Mouse (Mus musculus) MEL (cell line): ENCODE measurements around the gene BC051665. TPM values are rescaled to one million over a fixed set of nuclear protein-coding genes. Genes with fewer than 3 reads are reported as not detected.

ENCODE experiments used
- DNase-seq: peaks from one replicate; pipeline ENCODE4 v3.0.0; 2011; ENCODE audit warnings: low read depth, low spot score
- H3K27ac ChIP-seq: 2 replicates; pipeline ENCODE4 v1.5.1; 2012; ENCODE audit warnings: low read depth, mild to moderate bottlenecking, control low read depth, low read length, moderate library complexity; ENCODE audit not compliant: control insufficient read depth
- H3K27me3 ChIP-seq, 2 experiments: fragments of 150-350 bp in 1 of 2; sonication (generic) in 1 of 2; 2 replicates each; pipeline ENCODE4 v1.6.1; 2012; ENCODE audit warnings: low read length in 2 of 2, mild to moderate bottlenecking in 2 of 2, improper control_type of control experiment in 1 of 2, moderate library complexity in 1 of 2; ENCODE audit not compliant: insufficient read depth in 2 of 2, control insufficient read depth in 1 of 2
- H3K36me3 ChIP-seq, 2 experiments: 2 replicates each; pipeline ENCODE4 v1.6.1; 2012 to 2014; ENCODE audit warnings: low read length in 2 of 2, improper control_type of control experiment in 1 of 2, inconsistent platforms in 1 of 2, mild to moderate bottlenecking in 1 of 2; ENCODE audit not compliant: insufficient read depth in 2 of 2, control insufficient read depth in 1 of 2
- H3K4me1 ChIP-seq, 2 experiments: fragments of 150-350 bp in 1 of 2; sonication (generic) in 1 of 2; 2 replicates each; pipeline ENCODE4 v1.6.1; 2012; ENCODE audit warnings: low read length in 2 of 2, improper control_type of control experiment in 1 of 2, mild to moderate bottlenecking in 1 of 2; ENCODE audit not compliant: insufficient read depth in 2 of 2, control insufficient read depth in 1 of 2
- H3K4me3 ChIP-seq, 2 experiments: fragments of 150-350 bp in 1 of 2; sonication (generic) in 1 of 2; 2 replicates each; pipeline ENCODE4 v1.5.1; 2012; ENCODE audit warnings: low read depth in 2 of 2, low read length in 2 of 2, mild to moderate bottlenecking in 2 of 2, moderate library complexity in 2 of 2, control low read depth in 1 of 2, improper control_type of control experiment in 1 of 2; ENCODE audit not compliant: control insufficient read depth in 1 of 2, insufficient read depth in 1 of 2
- H3K79me2 ChIP-seq: 2 replicates; pipeline ENCODE4 v1.6.1; 2012; ENCODE audit warnings: mild to moderate bottlenecking, low read length, moderate library complexity; ENCODE audit not compliant: control insufficient read depth, poor library complexity, insufficient read depth
- H3K9ac ChIP-seq: 2 replicates; pipeline ENCODE4 v1.6.1; 2012; ENCODE audit warnings: low read depth, mild to moderate bottlenecking, control low read depth, low read length, moderate library complexity; ENCODE audit not compliant: control insufficient read depth, poor library complexity, severe bottlenecking
- H3K9me3 ChIP-seq: fragments of 150-350 bp; sonication (generic); replicated peaks from 2 replicates; pipeline ENCODE4 v1.6.1; 2012; ENCODE audit warnings: mild to moderate bottlenecking, low read length, improper control_type of control experiment, moderate library complexity; ENCODE audit not compliant: insufficient read depth
- BHLHE40 ChIP-seq: IDR thresholded peaks from 2 replicates; pipeline ENCODE4 v1.6.1; 2012; ENCODE audit warnings: low read depth, mild to moderate bottlenecking, inconsistent platforms, low read length, improper control_type of control experiment, borderline replicate concordance
- CHD2 ChIP-seq: IDR thresholded peaks from 2 replicates; pipeline ENCODE4 v1.6.1; 2011; ENCODE audit warnings: low read length, improper control_type of control experiment
- CTCF ChIP-seq, 3 experiments: IDR thresholded peaks in 2 of 3; conservative IDR thresholded peaks in 1 of 3; 2 replicates each; pipeline ENCODE4 v1.5.1; 2011 to 2012; ENCODE audit warnings: low read length in 3 of 3, low read depth in 2 of 3, mild to moderate bottlenecking in 2 of 3, improper control_type of control experiment in 1 of 3, inconsistent platforms in 1 of 3, mixed read lengths in 1 of 3, moderate library complexity in 1 of 3; ENCODE audit not compliant: control insufficient read depth in 1 of 3, insufficient read depth in 1 of 3, poor library complexity in 1 of 3, severe bottlenecking in 1 of 3
- EP300 ChIP-seq, 2 experiments: IDR thresholded peaks; 2 replicates each; pipeline ENCODE4 v1.6.1; 2011; ENCODE audit warnings: improper control_type of control experiment in 2 of 2, low read length in 2 of 2, low read depth in 1 of 2, mild to moderate bottlenecking in 1 of 2
- ETS1 ChIP-seq: IDR thresholded peaks from 2 replicates; pipeline ENCODE4 v1.6.1; 2012; ENCODE audit warnings: low read depth, mild to moderate bottlenecking, inconsistent platforms, low read length, improper control_type of control experiment, moderate library complexity
- GABPA ChIP-seq: IDR thresholded peaks from 2 replicates; pipeline ENCODE4 v1.6.1; 2012; ENCODE audit warnings: low read depth, mild to moderate bottlenecking, inconsistent platforms, low read length, improper control_type of control experiment, moderate library complexity
- JUND ChIP-seq: IDR thresholded peaks from 2 replicates; pipeline ENCODE4 v1.6.1; 2011; ENCODE audit warnings: low read depth, mild to moderate bottlenecking, improper control_type of control experiment, low read length
- MAX ChIP-seq: IDR thresholded peaks from 2 replicates; pipeline ENCODE4 v1.6.1; 2011; ENCODE audit warnings: low read length, improper control_type of control experiment
- MAZ ChIP-seq: IDR thresholded peaks from 2 replicates; pipeline ENCODE4 v1.6.1; 2012; ENCODE audit warnings: low read depth, mild to moderate bottlenecking, inconsistent platforms, low read length, improper control_type of control experiment
- MEF2A ChIP-seq: IDR thresholded peaks from 2 replicates; pipeline ENCODE4 v1.6.1; 2014; ENCODE audit warnings: low read depth, mild to moderate bottlenecking, inconsistent platforms, low read length, improper control_type of control experiment; ENCODE audit not compliant: poor library complexity, insufficient replicate concordance, severe bottlenecking; ENCODE audit errors: extremely low read depth
- MXI1 ChIP-seq: IDR thresholded peaks from 2 replicates; pipeline ENCODE4 v1.6.1; 2011; ENCODE audit warnings: mild to moderate bottlenecking, low read depth, low read length, improper control_type of control experiment
- MYC ChIP-seq: IDR thresholded peaks from 2 replicates; pipeline ENCODE4 v1.6.1; 2011; ENCODE audit warnings: low read depth, mild to moderate bottlenecking, low read length, improper control_type of control experiment, moderate library complexity
- NRF1 ChIP-seq: IDR thresholded peaks from 2 replicates; pipeline ENCODE4 v1.6.1; 2014; ENCODE audit warnings: low read depth, mild to moderate bottlenecking, inconsistent platforms, low read length, improper control_type of control experiment, moderate library complexity; ENCODE audit not compliant: poor library complexity, insufficient read depth, severe bottlenecking
- POLR2AphosphoS2 ChIP-seq: IDR thresholded peaks from 2 replicates; pipeline ENCODE4 v1.6.1; 2011; ENCODE audit warnings: low read length, improper control_type of control experiment
- RCOR1 ChIP-seq: IDR thresholded peaks from 2 replicates; pipeline ENCODE4 v1.6.1; 2012; ENCODE audit warnings: low read depth, mild to moderate bottlenecking, inconsistent platforms, low read length, improper control_type of control experiment
- SMC3 ChIP-seq: IDR thresholded peaks from 2 replicates; pipeline ENCODE4 v1.6.1; 2011; ENCODE audit warnings: low read depth, low read length, improper control_type of control experiment
- TAL1 ChIP-seq: IDR thresholded peaks from 2 replicates; pipeline ENCODE4 v1.6.1; 2012; ENCODE audit warnings: mild to moderate bottlenecking, inconsistent platforms, low read length, moderate library complexity, mixed read lengths
- USF1 ChIP-seq: IDR thresholded peaks from 2 replicates; pipeline ENCODE4 v1.6.1; 2014; ENCODE audit warnings: low read depth, mild to moderate bottlenecking, inconsistent platforms, low read length, improper control_type of control experiment, moderate library complexity
- ZNF384 ChIP-seq: IDR thresholded peaks from 2 replicates; pipeline ENCODE4 v1.6.1; 2012; ENCODE audit warnings: low read depth, mild to moderate bottlenecking, inconsistent platforms, low read length, improper control_type of control experiment
- polyA plus RNA-seq, 2 experiments: library from polyadenylated mRNA; stranded (reverse) in 1 of 2; unstranded in 1 of 2; fragments of >175 nt in 1 of 2; fragments of >200 nt in 1 of 2; gene quantifications; 2 replicates each; pipeline versions ENCODE4 v1.2.1 to v1.2.4; 2012; ENCODE audit warnings: low replicate concordance in 2 of 2, low read depth in 1 of 2; ENCODE audit not compliant: insufficient read length in 2 of 2, insufficient read depth in 1 of 2, missing spikeins in 1 of 2
- total RNA-seq: library from RNA; depleted of rRNA; stranded (reverse); fragments of 300-350 nt; gene quantifications from 2 replicates; pipeline ENCODE4 v1.2.3, GENCODE M21; 2012

Gene BC051665
- total and polyA plus RNA-seq, 3 experiments = not detected

DNA sequence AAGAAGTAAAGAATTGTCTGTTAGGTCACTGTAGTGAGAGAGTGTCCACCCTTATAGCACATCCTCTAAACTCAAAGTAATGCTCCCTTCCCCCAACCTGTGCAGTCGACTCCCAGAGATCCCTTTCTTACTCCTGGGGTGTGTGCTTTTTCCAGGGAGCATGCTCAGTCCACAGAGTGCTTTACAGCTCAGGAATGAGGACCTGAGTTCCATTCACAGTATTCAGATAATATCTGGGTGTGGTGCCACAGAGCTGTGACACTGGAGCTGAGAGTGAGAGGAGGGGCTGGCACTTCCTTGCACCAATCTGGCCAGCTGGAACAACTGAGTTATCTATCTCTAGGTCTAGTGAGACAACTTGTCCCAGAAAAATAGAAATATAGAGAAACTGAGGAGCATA is 27.6 kb upstream of the BC051665 start:
- Histone ChIP-seq H3K9me3 (no peaks in the 10 kb centered on the region), H3K4me3 (no peak overlapping the region), H3K36me3 (no peaks in the 10 kb centered on the region), H3K79me2 (no peaks in the 10 kb centered on the region), H3K27me3 (no peaks in the 10 kb centered on the region), H3K27ac (no peak overlapping the region), H3K4me1 (no peaks in the 10 kb centered on the region), H3K9ac (no peak overlapping the region)
- no peak for DNase-seq
- TF ChIP-seq SMC3 = no peak
- no peak for TF ChIP-seq CTCF (IDR thresholded peaks at IDR 0.05 in 2 of 3, conservative IDR thresholded peaks at IDR 0.05 in 1 of 3; ENCODE audit: control insufficient read depth in 1 of 3, insufficient read depth in 1 of 3, low read depth in 2 of 3, low read length in 3 of 3, poor library complexity in 1 of 3, severe bottlenecking in 1 of 3)
- no peak for TF ChIP-seq USF1
- no peak for TF ChIP-seq BHLHE40
- TF ChIP-seq JUND = no peak
- no peak for TF ChIP-seq ZNF384
- no peak for TF ChIP-seq EP300 (IDR thresholded peaks at IDR 0.05; ENCODE audit: low read depth in 1 of 2, low read length in 2 of 2)
- no peak for TF ChIP-seq CHD2
- no peak for TF ChIP-seq ETS1

DNA sequence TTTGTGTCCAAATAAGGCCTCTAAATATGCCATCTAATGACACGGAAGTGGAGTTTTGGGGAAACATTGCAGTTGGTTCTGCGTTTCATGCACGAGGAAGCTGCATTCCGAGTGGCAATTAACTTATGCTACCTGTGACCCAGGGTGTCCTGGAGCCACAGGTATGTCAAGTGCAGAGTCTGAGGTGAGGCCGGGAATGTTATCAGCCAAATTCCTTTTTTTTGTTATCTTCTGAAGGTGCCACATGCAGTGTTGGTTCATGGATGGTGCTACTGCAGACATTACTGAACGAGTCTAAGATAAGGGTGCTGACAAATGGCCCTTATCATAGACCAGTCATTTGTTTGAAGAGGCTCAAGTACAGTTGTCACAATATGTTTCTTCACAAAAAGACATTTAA is 26.6 kb upstream of the BC051665 start:
- H3K27ac ChIP-seq = no peak overlapping the region
- no peak for TF ChIP-seq MYC
- no peak for TF ChIP-seq MXI1
- TF ChIP-seq USF1 = no peak
- TF ChIP-seq CTCF (IDR thresholded peaks at IDR 0.05 in 2 of 3, conservative IDR thresholded peaks at IDR 0.05 in 1 of 3; ENCODE audit: control insufficient read depth in 1 of 3, insufficient read depth in 1 of 3, low read depth in 2 of 3, low read length in 3 of 3, poor library complexity in 1 of 3, severe bottlenecking in 1 of 3) = no peak
- no peak for TF ChIP-seq NRF1
- TF ChIP-seq BHLHE40 = no peak
- no peak for TF ChIP-seq GABPA
- TF ChIP-seq MAX = no peak
- TF ChIP-seq RCOR1 = no peak
- no peak for TF ChIP-seq MAZ
- TF ChIP-seq POLR2AphosphoS2 = no peak
- TF ChIP-seq MEF2A = no peak
- no peak for TF ChIP-seq TAL1
- no peaks in the 10 kb centered on the region for H3K79me2 ChIP-seq
- no peak overlapping the region for H3K9ac ChIP-seq
- H3K27me3 ChIP-seq = no peaks in the 10 kb centered on the region
- DNase-seq = no peak
- H3K4me3 ChIP-seq = no peak overlapping the region
- H3K9me3 ChIP-seq = no peaks in the 10 kb centered on the region
- no peaks in the 10 kb centered on the region for H3K4me1 ChIP-seq
- no peaks in the 10 kb centered on the region for H3K36me3 ChIP-seq
